Mouse (Mus musculus): ENCODE results near the gene Rpl18a.

DNA sequence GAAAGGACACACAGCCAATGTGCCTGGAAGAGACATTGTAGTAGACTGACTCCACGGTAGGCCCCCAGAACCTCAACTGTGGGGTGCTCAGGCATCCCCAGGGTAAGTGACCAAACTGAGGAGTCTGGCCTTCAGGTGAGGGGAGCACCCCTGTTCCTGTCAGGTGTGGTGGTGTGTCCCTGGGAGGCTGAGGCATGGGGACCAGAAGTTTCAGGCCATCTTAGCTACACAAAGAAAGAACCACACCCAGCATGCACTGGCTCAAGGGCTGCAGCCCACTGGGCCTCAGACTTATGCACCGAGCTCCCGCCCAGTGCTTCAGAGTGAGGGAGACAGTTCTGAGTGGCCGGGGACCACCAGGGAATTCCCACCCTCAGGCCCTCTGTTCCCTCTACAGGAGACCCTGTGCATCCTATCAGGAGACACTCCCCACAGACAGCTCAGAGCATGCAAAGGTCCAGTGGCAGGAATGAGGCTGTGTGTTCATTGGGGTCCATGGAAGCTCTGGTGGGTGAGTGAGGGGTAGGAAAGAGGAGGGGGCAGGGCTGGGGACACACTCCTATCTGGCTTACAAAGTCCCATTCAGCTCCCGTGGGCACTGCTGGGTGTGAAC, 25.9 kb downstream of the Rpl18a start:
- TF ChIP-seq CTCF (IDR thresholded peaks at IDR 0.05; ENCODE audit: insufficient read depth, low read length), result no peak
- no peak for TF ChIP-seq POLR2A (IDR thresholded peaks at IDR 0.05; ENCODE audit: borderline replicate concordance, extremely low read depth, low read depth, low read length)

Measured in lung, adult 2 months (tissue).